Mouse (Mus musculus) 3134 (cell line): ENCODE measurements around the gene Praf2.
A peak's percentile ranks its signal among the peaks of the same experiment; 100 is the strongest.
"Not testable (repeated sequence)": the region's sequence is repeated elsewhere in the genome, so short reads cannot be mapped to it uniquely, and the experiment has no call there.

ENCODE experiments used
- DNase-seq: peaks from one replicate; pipeline ENCODE4 v3.0.0-alpha.2; 2011; ENCODE audit warnings: low spot score; ENCODE audit not compliant: insufficient read length; ENCODE audit errors: extremely low read depth

Praf2 gene

GRCm38 (mm10) chrX:7739336-7740081, 11.3 kb downstream of the Praf2 start:
- DNase-seq = peak; percentile 42

GRCm38 (mm10) chrX:7740082-7740819, 12.0 kb downstream of the Praf2 start:
- peak; percentile 54 for DNase-seq

GRCm38 (mm10) chrX:7741103-7741502, 12.9 kb downstream of the Praf2 start:
- no peak for DNase-seq

- DNase-seq = no peak
Measured at GRCm38 (mm10) chrX:7743470-7743869, 15.2 kb downstream of the Praf2 start.

- DNase-seq = no peak
Measured at GRCm38 (mm10) chrX:7744940-7745339, 16.7 kb downstream of the Praf2 start.

GRCm38 (mm10) chrX:7745429-7745828, 17.2 kb downstream of the Praf2 start:
- no peak for DNase-seq

GRCm38 (mm10) chrX:7750432-7751116, 22.3 kb downstream of the Praf2 start, which contains the start of gene Ccdc120:
Gene Ccdc120, minus strand, starts transcription at chrX:7750905.
- peak; percentile 82 for DNase-seq

GRCm38 (mm10) chrX:7753627-7754026, 25.4 kb downstream of the Praf2 start:
- DNase-seq = not testable (repeated sequence)

GRCm38 (mm10) chrX:7762137-7762920, 34.1 kb downstream of the Praf2 start, which contains the start of gene Tfe3:
Gene Tfe3, plus strand, starts transcription at chrX:7762560.
- peak; percentile 94 for DNase-seq

- no peak for DNase-seq
Measured at GRCm38 (mm10) chrX:7762921-7763197, 34.6 kb downstream of the Praf2 start.

- peak; percentile 63 for DNase-seq
Measured at GRCm38 (mm10) chrX:7763631-7764393, 35.6 kb downstream of the Praf2 start.

GRCm38 (mm10) chrX:7764657-7765280, 36.5 kb downstream of the Praf2 start:
- DNase-seq = no peak

- no peak for DNase-seq
Measured at GRCm38 (mm10) chrX:7765281-7765670, 37.0 kb downstream of the Praf2 start.

- DNase-seq = peak; percentile 80
Measured at GRCm38 (mm10) chrX:7765764-7766163, 37.5 kb downstream of the Praf2 start.

- DNase-seq = no peak
Measured at GRCm38 (mm10) chrX:7769302-7770017, 41.2 kb downstream of the Praf2 start.

GRCm38 (mm10) chrX:7772766-7773165, 44.5 kb downstream of the Praf2 start:
- DNase-seq = no peak

- DNase-seq = no peak
Measured at GRCm38 (mm10) chrX:7775501-7776205, 47.4 kb downstream of the Praf2 start.

GRCm38 (mm10) chrX:7776329-7777082, 48.3 kb downstream of the Praf2 start:
- DNase-seq = no peak
